ENCODE assay signal across 8 mouse cellular contexts in genomic region chr12:16589966-16590365, GRCm38 (mm10). TPM values are rescaled to one million over a fixed set of nuclear protein-coding genes. Genes with fewer than 3 reads are reported as not detected.
DNase-seq lines count a peak whose midpoint lies in the region; ATAC-seq lines count a peak whose summit lies in the region.

No protein-coding gene starts in this region.

- H3K27ac ChIP-seq in embryonic facial prominence, embryonic 11.5 days (replicated peaks; ENCODE audit: low read depth, low read length): 0 out of 2 replicates have a peak overlapping the region, but pooled peaks have one; percentile 38
- no peak overlapping the region for H3K27ac ChIP-seq in intestine, embryonic 15.5 days

- H3K4me3 ChIP-seq in embryonic facial prominence, embryonic 11.5 days (ENCODE audit: low read depth, low read length): no peak overlapping the region
- H3K4me3 ChIP-seq in intestine, embryonic 15.5 days (replicated peaks): no peak overlapping the region

- no peak; the same call in 1 of the 2 replicates for ATAC-seq in embryonic facial prominence, embryonic 11.5 days (replicated peaks; ENCODE audit: insufficient number of reproducible peaks, low FRiP score, low TSS enrichment, low read depth)
- ATAC-seq in intestine, embryonic 15.5 days: peak; percentile 0; the same call in 1 of the 2 replicates

- no peak overlapping the region; the same call in 1 of the 2 replicates for H3K4me2 ChIP-seq in embryonic facial prominence, embryonic 11.5 days (ENCODE audit: low read depth, low read length)
- H3K4me2 ChIP-seq in intestine, embryonic 15.5 days (replicated peaks): peak overlapping the region; percentile 78

- no peaks in the 10 kb centered on the region for H3K27me3 ChIP-seq in embryonic facial prominence, embryonic 11.5 days (ENCODE audit: control insufficient read depth, insufficient read depth, low read length)
- no peaks in the 10 kb centered on the region for H3K27me3 ChIP-seq in intestine, embryonic 15.5 days (replicated peaks)

- H3K4me1 ChIP-seq in embryonic facial prominence, embryonic 11.5 days (ENCODE audit: control insufficient read depth, insufficient read depth, low read length): peaks cover 6% of the 10 kb centered on the region
- peaks cover 32% of the 10 kb centered on the region for H3K4me1 ChIP-seq in intestine, embryonic 15.5 days (replicated peaks)

- no peaks in the 10 kb centered on the region for H3K9me3 ChIP-seq in embryonic facial prominence, embryonic 11.5 days (replicated peaks; ENCODE audit: control insufficient read depth, low read length)
- H3K9me3 ChIP-seq in intestine, embryonic 15.5 days: no peaks in the 10 kb centered on the region

- no peak overlapping the region for H3K9ac ChIP-seq in embryonic facial prominence, embryonic 11.5 days (replicated peaks; ENCODE audit: low read length)
- H3K9ac ChIP-seq in intestine, embryonic 15.5 days: no peak overlapping the region

- DNase-seq in adrenal gland, postnatal 14 days: peak; percentile 17
- DNase-seq in adrenal gland, adult 2 months: no peak
- no peak for DNase-seq in embryonic facial prominence, embryonic 11.5 days (ENCODE audit: low spot score)
- peak; percentile 39 for DNase-seq in lung, postnatal 14 days
- no peak for DNase-seq in layer of hippocampus, postnatal 10 days (ENCODE audit: low spot score in 2 of 2)
- DNase-seq in yolk sac, embryonic 10.5 days (ENCODE audit: low spot score): no peak
- no peak for DNase-seq in urinary bladder, adult 2 months (ENCODE audit: low spot score)

- 26% methylated on average over 3 of the region's 4 CpGs for WGBS in embryonic facial prominence, embryonic 11.5 days
- 20% methylated on average over 4 of the region's 4 CpGs for WGBS in intestine, embryonic 15.5 days

- no peaks in the 10 kb centered on the region for H3K36me3 ChIP-seq in embryonic facial prominence, embryonic 11.5 days (replicated peaks; ENCODE audit: control insufficient read depth, insufficient read depth, low read depth, low read length)
- no peaks in the 10 kb centered on the region for H3K36me3 ChIP-seq in intestine, embryonic 15.5 days

RNA-seq across cellular contexts. Expression of gene Lpin1, which starts 20.8 kb away (rescaled TPM):
- total RNA-seq in adrenal gland, postnatal 14 days (2021): 135 and 224 TPM in 2 replicates
- total RNA-seq in adrenal gland, adult 2 months (2021): 100 to 1,000 TPM in 1 of 2 experiments, 10 to 100 TPM in 1; 72.2 to 100 TPM
- 35.4 and 36.8 TPM in 2 replicates for polyA plus RNA-seq in adrenal gland, adult 2 months (2012; rRNA removed)
- 6.9 and 7.8 TPM in 2 replicates for polyA plus RNA-seq in embryonic facial prominence, embryonic 11.5 days (2014; fragmentation: Nextera tagmentation; extraction: Ambion mirVana)
- polyA plus RNA-seq in intestine, embryonic 15.5 days (2015; fragmentation: Nextera tagmentation; extraction: Ambion mirVana): 7.2 and 8.6 TPM in 2 replicates
- 10 to 100 TPM; 17.7 to 20.9 TPM for total RNA-seq in layer of hippocampus, postnatal 10 days (2021)
- polyA plus RNA-seq in urinary bladder, adult 2 months (2012; rRNA removed): 12.3 and 15.5 TPM in 2 replicates

Comparison
In these comparisons a context has a peak if more than half of its experiments do, and no peak if none do; other contexts are left out.
1. DNase-seq: peak in adrenal gland, postnatal 14 days (single experiment) and lung, postnatal 14 days (single experiment); none in adrenal gland, adult 2 months (single experiment), embryonic facial prominence, embryonic 11.5 days (single experiment), layer of hippocampus, postnatal 10 days (0 of 2), yolk sac, embryonic 10.5 days (single experiment) and urinary bladder, adult 2 months (single experiment).